Mouse (Mus musculus) CH12.LX (cell line): ENCODE data around the gene Vmn1r85. TPM values are rescaled to one million over a fixed set of nuclear protein-coding genes. Genes with fewer than 3 reads are reported as not detected.

Experiments used
- DNase-seq: peaks from one replicate; pipeline ENCODE4 v3.0.0-alpha.2; 2013; ENCODE audit errors: extremely low read depth
- H3K27ac ChIP-seq: 2 replicates; pipeline ENCODE4 v1.5.1; 2012; ENCODE audit warnings: low read depth, mild to moderate bottlenecking, control low read depth, moderate library complexity; ENCODE audit not compliant: insufficient read depth
- H3K27me3 ChIP-seq: replicated peaks from 2 replicates; pipeline ENCODE3; 2012; ENCODE audit warnings: inconsistent platforms
- H3K36me3 ChIP-seq, 2 experiments: replicated peaks in 1 of 2; 2 replicates each; pipeline versions ENCODE3 to v1.6.1; 2012; ENCODE audit warnings: inconsistent platforms in 1 of 2, low read length in 1 of 2, mild to moderate bottlenecking in 1 of 2, mixed read lengths in 1 of 2, moderate library complexity in 1 of 2; ENCODE audit not compliant: control insufficient read depth in 1 of 2, insufficient read depth in 1 of 2
- H3K4me1 ChIP-seq, 2 experiments: 2 replicates each; pipeline ENCODE4 v1.6.1; 2012; ENCODE audit warnings: inconsistent platforms in 1 of 2, moderate library complexity in 1 of 2; ENCODE audit not compliant: insufficient read depth in 2 of 2, control insufficient read depth in 1 of 2
- H3K4me2 ChIP-seq: 2 replicates; pipeline ENCODE4 v1.6.1; 2012; ENCODE audit warnings: low read depth, mild to moderate bottlenecking, control low read depth; ENCODE audit not compliant: poor library complexity, insufficient read depth, severe bottlenecking
- H3K4me3 ChIP-seq, 3 experiments: fragments of 150-350 bp in 1 of 3; sonication (generic) in 1 of 3; replicated peaks in 1 of 3; 2 replicates each; pipeline versions ENCODE3 to v1.5.1; 2011 to 2012; ENCODE audit warnings: low read depth in 2 of 3, low read length in 2 of 3, mild to moderate bottlenecking in 2 of 3, moderate library complexity in 2 of 3, control low read depth in 1 of 3, improper control_type of control experiment in 1 of 3, inconsistent platforms in 1 of 3, mixed read lengths in 1 of 3; ENCODE audit not compliant: poor library complexity in 1 of 3
- H3K79me2 ChIP-seq: replicated peaks from 2 replicates; pipeline ENCODE4 v1.6.1; 2012; ENCODE audit warnings: mild to moderate bottlenecking, moderate library complexity; ENCODE audit not compliant: control insufficient read depth, poor library complexity, insufficient read depth, severe bottlenecking; ENCODE audit errors: extremely low read depth
- H3K9ac ChIP-seq: 2 replicates; pipeline ENCODE4 v1.6.1; 2012; ENCODE audit warnings: low read depth, mild to moderate bottlenecking, control low read depth, moderate library complexity; ENCODE audit not compliant: insufficient read depth
- H3K9me3 ChIP-seq: replicated peaks from 2 replicates; pipeline ENCODE3; 2012; ENCODE audit warnings: low read length, inconsistent platforms, mixed read lengths
- BHLHE40 ChIP-seq: IDR thresholded peaks from 2 replicates; pipeline ENCODE4 v1.6.1; 2011; ENCODE audit warnings: mild to moderate bottlenecking, low read depth, low read length, improper control_type of control experiment
- CHD1 ChIP-seq: IDR thresholded peaks from 2 replicates; pipeline ENCODE4 v1.6.1; 2012; ENCODE audit warnings: low read depth, low read length, improper control_type of control experiment, inconsistent platforms
- CTCF ChIP-seq, 2 experiments: IDR thresholded peaks in 1 of 2; conservative IDR thresholded peaks in 1 of 2; 2 replicates each; pipeline ENCODE4 v1.5.1; 2011 to 2012; ENCODE audit warnings: low read depth in 2 of 2, low read length in 2 of 2, improper control_type of control experiment in 1 of 2, inconsistent platforms in 1 of 2, mild to moderate bottlenecking in 1 of 2, moderate library complexity in 1 of 2
- E2F4 ChIP-seq: IDR thresholded peaks from 2 replicates; pipeline ENCODE4 v1.6.1; 2011; ENCODE audit warnings: low read depth, low read length, improper control_type of control experiment; ENCODE audit not compliant: insufficient replicate concordance
- ELF1 ChIP-seq: IDR thresholded peaks from 2 replicates; pipeline ENCODE4 v1.6.1; 2014; ENCODE audit warnings: low read depth, mild to moderate bottlenecking, inconsistent platforms, low read length, improper control_type of control experiment
- ETS1 ChIP-seq: conservative IDR thresholded peaks from 2 replicates; pipeline ENCODE4 v1.6.1; 2012; ENCODE audit warnings: low read depth, mild to moderate bottlenecking, inconsistent platforms, low read length, improper control_type of control experiment, moderate library complexity
- GABPA ChIP-seq: IDR thresholded peaks from 2 replicates; pipeline ENCODE4 v1.6.1; 2012; ENCODE audit warnings: low read depth, low read length, improper control_type of control experiment, inconsistent platforms; ENCODE audit not compliant: insufficient replicate concordance
- IRF4 ChIP-seq: IDR thresholded peaks from 2 replicates; pipeline ENCODE4 v1.6.1; 2014; ENCODE audit warnings: low read depth, mild to moderate bottlenecking, inconsistent platforms, low read length, improper control_type of control experiment
- JUN ChIP-seq: IDR thresholded peaks from 2 replicates; pipeline ENCODE4 v1.6.1; 2011; ENCODE audit warnings: low read depth, mild to moderate bottlenecking, low read length, improper control_type of control experiment, moderate library complexity; ENCODE audit not compliant: insufficient read depth
- KAT2A ChIP-seq: IDR thresholded peaks from 2 replicates; pipeline ENCODE4 v1.6.1; 2012; ENCODE audit warnings: low read length, improper control_type of control experiment, inconsistent platforms; ENCODE audit not compliant: insufficient replicate concordance
- MAFK ChIP-seq: IDR thresholded peaks from 2 replicates; pipeline ENCODE4 v1.6.1; 2011; ENCODE audit warnings: low read length, improper control_type of control experiment; ENCODE audit not compliant: insufficient replicate concordance
- MAX ChIP-seq: IDR thresholded peaks from 2 replicates; pipeline ENCODE4 v1.6.1; 2011; ENCODE audit warnings: low read length, improper control_type of control experiment
- MAZ ChIP-seq: IDR thresholded peaks from 2 replicates; pipeline ENCODE4 v1.6.1; 2012; ENCODE audit warnings: low read depth, mild to moderate bottlenecking, inconsistent platforms, low read length, improper control_type of control experiment, moderate library complexity
- NRF1 ChIP-seq: IDR thresholded peaks from 2 replicates; pipeline ENCODE4 v1.6.1; 2014; ENCODE audit warnings: low read depth, mild to moderate bottlenecking, inconsistent platforms, low read length, improper control_type of control experiment, moderate library complexity
- POLR2A ChIP-seq: IDR thresholded peaks from 2 replicates; pipeline ENCODE4 v1.6.1; 2011; ENCODE audit warnings: low read depth, mild to moderate bottlenecking, improper control_type of control experiment, low read length
- RAD21 ChIP-seq: IDR thresholded peaks from 2 replicates; pipeline ENCODE4 v1.6.1; 2011; ENCODE audit warnings: low read depth, mild to moderate bottlenecking, low read length, improper control_type of control experiment, moderate library complexity
- RCOR1 ChIP-seq: conservative IDR thresholded peaks from 2 replicates; pipeline ENCODE4 v1.6.1; 2012; ENCODE audit warnings: low read depth, mild to moderate bottlenecking, inconsistent platforms, low read length, improper control_type of control experiment
- SMC3 ChIP-seq: IDR thresholded peaks from 2 replicates; pipeline ENCODE4 v1.6.1; 2011; ENCODE audit warnings: low read depth, low read length, improper control_type of control experiment
- TBP ChIP-seq: conservative IDR thresholded peaks from 2 replicates; pipeline ENCODE4 v1.6.1; 2011; ENCODE audit warnings: low read depth, low read length, improper control_type of control experiment
- TCF12 ChIP-seq: IDR thresholded peaks from 2 replicates; pipeline ENCODE4 v1.6.1; 2014; ENCODE audit warnings: low read depth, mild to moderate bottlenecking, inconsistent platforms, low read length, improper control_type of control experiment
- UBTF ChIP-seq: IDR thresholded peaks from 2 replicates; pipeline ENCODE4 v1.6.1; 2012; ENCODE audit warnings: low read depth, mild to moderate bottlenecking, inconsistent platforms, low read length, improper control_type of control experiment, moderate library complexity
- USF1 ChIP-seq: IDR thresholded peaks from 2 replicates; pipeline ENCODE4 v1.6.1; 2014; ENCODE audit warnings: low read depth, mild to moderate bottlenecking, inconsistent platforms, low read length, improper control_type of control experiment
- USF2 ChIP-seq: conservative IDR thresholded peaks from 2 replicates; pipeline ENCODE4 v1.6.1; 2011; ENCODE audit warnings: low read depth, low read length, improper control_type of control experiment
- ZC3H11A ChIP-seq: IDR thresholded peaks from 2 replicates; pipeline ENCODE4 v1.6.1; 2012; ENCODE audit warnings: low read depth, mild to moderate bottlenecking, inconsistent platforms, low read length, improper control_type of control experiment
- ZKSCAN1 ChIP-seq: IDR thresholded peaks from 2 replicates; pipeline ENCODE4 v1.6.1; 2012; ENCODE audit warnings: low read depth, inconsistent platforms, low read length, improper control_type of control experiment, borderline replicate concordance
- ZMIZ1 ChIP-seq: IDR thresholded peaks from 2 replicates; pipeline ENCODE4 v1.6.1; 2012; ENCODE audit warnings: low read depth, mild to moderate bottlenecking, inconsistent platforms, low read length, improper control_type of control experiment
- ZNF384 ChIP-seq: IDR thresholded peaks from 2 replicates; pipeline ENCODE4 v1.6.1; 2012; ENCODE audit warnings: low read depth, low read length, improper control_type of control experiment, inconsistent platforms
- dilution Hi-C: fragments of 300-500 bp; cut with MboI; formaldehyde crosslinking; loops from 2 replicates; pipeline ENCODE4 v1.14.3; 2020; ENCODE audit warnings: low sequenced_read_pairs; ENCODE audit not compliant: extremely low pct_unique_long_range_greater_than_20kb, extremely low pct_ligation_motif_present
- in situ Hi-C: fragments of 300-500 bp; cut with MboI; formaldehyde crosslinking; loops from 3 replicates; pipeline ENCODE4 v1.14.3; 2019; ENCODE audit warnings: low sequenced_read_pairs, low pct_ligation_motif_present, low pct_unique_long_range_greater_than_20kb, mixed read lengths
- polyA plus RNA-seq: library from polyadenylated mRNA; unstranded; fragments of >175 nt; gene quantifications from 2 replicates; pipeline ENCODE4 v1.2.1, GENCODE M21; 2012; ENCODE audit warnings: low read depth; ENCODE audit not compliant: insufficient read length
- total RNA-seq, 2 experiments: library from RNA; depleted of rRNA; stranded (reverse); fragments of 300-350 nt in 1 of 2; fragments of >200 nt in 1 of 2; gene quantifications; 2 replicates each; pipeline ENCODE4 v1.2.3; 2012 to 2014

The Vmn1r85 gene
- total and polyA plus RNA-seq, 3 experiments = not detected

DNA sequence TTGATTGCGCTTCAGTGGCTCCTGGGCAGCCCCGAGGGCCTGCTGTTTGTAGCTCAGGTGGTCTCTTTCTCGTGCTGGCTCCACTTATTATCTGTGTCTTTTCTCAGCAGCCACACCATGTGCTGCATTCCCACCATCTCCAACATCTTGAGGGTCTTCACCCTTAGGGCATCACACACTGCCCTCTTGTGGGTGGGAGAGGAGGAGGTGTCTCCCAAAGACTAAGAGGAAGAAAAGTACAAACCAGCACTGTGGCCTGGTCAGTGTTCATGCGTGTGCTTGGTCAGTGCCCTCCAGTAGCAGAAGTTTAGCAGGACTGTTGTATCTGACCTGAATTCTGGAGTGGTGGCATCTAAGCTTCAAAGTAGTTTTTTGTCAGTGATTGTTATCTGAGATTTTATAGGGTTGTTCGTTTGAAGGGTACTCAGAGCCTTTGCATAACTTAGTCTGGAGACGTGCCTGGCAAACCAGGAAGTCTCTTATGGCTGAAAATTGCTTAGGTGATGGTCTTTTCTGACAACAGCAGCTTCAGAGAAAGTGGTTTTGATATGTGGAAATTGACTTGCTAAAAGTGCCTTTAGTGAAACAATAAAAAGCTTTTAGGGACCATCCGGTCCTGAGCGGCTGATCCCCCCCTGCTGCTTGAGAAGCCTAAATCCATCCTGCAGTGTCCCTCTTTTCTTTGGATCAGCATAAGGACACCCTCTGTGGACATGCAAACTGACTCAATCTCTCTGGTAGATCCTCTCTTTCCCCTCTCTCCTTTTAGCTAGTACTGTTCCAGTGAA is 37.9 kb downstream of the Vmn1r85 start:
- DNase-seq = no peak
- no peaks in the 10 kb centered on the region for H3K79me2 ChIP-seq
- no peak overlapping the region for H3K4me3 ChIP-seq
- H3K4me1 ChIP-seq = peaks cover 0 to 10% of the 10 kb centered on the region in 2 experiments; a peak in 1 of 4 replicates
- H3K27me3 ChIP-seq = peaks cover 35% of the 10 kb centered on the region
- H3K36me3 ChIP-seq = no peaks in the 10 kb centered on the region
- dilution Hi-C loops (no loop called here), in situ Hi-C loops (loop anchor here (25.0 kb wide), 2 partner anchors 230 to 1255 kb away; partner anchors contain the start of genes Lig1 and Zswim9)
- H3K9me3 ChIP-seq = no peaks in the 10 kb centered on the region
- H3K9ac ChIP-seq = no peak overlapping the region
- H3K27ac ChIP-seq = no peak overlapping the region
- no peak overlapping the region for H3K4me2 ChIP-seq
- TF ChIP-seq RAD21 = peak; percentile 16
- TF ChIP-seq MAX = no peak
- TF ChIP-seq CTCF (conservative IDR thresholded peaks at IDR 0.05 in 1 of 2, IDR thresholded peaks at IDR 0.05 in 1 of 2; ENCODE audit: low read depth in 2 of 2, low read length in 2 of 2) = peak in 1 of 2 experiments; percentile 49; a peak in 2 of 4 replicates

DNA sequence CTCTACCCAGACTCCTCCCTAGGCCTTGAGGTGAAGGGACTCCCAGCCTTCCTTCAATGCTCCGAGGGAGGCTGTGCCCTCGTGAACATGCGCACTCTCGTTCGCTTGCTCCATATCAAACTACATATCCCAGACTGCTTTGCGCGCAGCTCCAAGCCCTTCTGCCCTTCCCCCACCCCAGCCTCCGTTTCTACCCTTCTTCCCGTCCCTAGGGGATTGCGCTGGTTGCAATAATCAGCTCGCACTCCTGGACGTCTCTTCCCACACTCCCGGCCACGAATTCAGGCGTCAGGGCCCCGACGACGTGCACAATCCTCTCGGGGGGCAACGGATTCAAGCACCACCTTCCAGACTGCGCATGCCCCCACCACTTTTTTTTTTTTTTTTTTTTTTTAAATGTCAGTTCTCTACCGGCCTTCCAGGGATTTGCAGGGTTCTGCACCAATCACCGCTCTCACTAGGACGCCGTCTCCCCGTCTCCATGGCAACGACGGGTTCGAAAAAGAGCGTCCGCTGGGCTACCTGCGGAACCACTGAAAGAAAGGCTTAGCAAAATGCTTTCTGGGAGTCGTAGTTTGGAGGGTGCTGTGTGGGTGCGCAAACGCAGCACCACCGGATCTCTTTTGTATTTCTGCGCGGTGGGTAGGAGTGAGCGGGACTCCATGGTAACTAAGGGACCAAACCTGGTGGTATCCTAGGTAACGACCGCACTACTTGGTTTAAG is 40.5 kb downstream of the Vmn1r85 start, which contains the start of gene Mzf1:
Gene Mzf1, minus strand, starts transcription at position 478 of the 724 bp plus-strand sequence.
- H3K9me3 ChIP-seq = no peaks in the 10 kb centered on the region
- peak within 1 kb of the TSS; percentile 4; the same call in 1 of the 2 replicates for H3K9ac ChIP-seq
- peak within 1 kb of the TSS; percentile 65 to 68 (median 66) for H3K4me3 ChIP-seq
- H3K79me2 ChIP-seq = no peaks in the 10 kb centered on the region
- dilution Hi-C loops = no loop called here
- H3K27me3 ChIP-seq = peaks cover 29% of the 10 kb centered on the region
- DNase-seq = peak; percentile 95
- H3K4me1 ChIP-seq = peaks cover 0 to 10% of the 10 kb centered on the region in 2 experiments; a peak in 1 of 4 replicates
- H3K27ac ChIP-seq = no peak within 1 kb of the TSS
- no peaks in the 10 kb centered on the region for H3K36me3 ChIP-seq
- peak within 1 kb of the TSS; percentile 93 for H3K4me2 ChIP-seq
- in situ Hi-C loops = loop anchor here (25.0 kb wide), 2 partner anchors 233 to 1258 kb away; partner anchors contain the start of genes Lig1 and Zswim9
- no peak for TF ChIP-seq CTCF (conservative IDR thresholded peaks at IDR 0.05 in 1 of 2, IDR thresholded peaks at IDR 0.05 in 1 of 2; ENCODE audit: low read depth in 2 of 2, low read length in 2 of 2)
- peak; percentile 86 for TF ChIP-seq NRF1
- peak; percentile 98 for TF ChIP-seq ZNF384
- 0 out of 2 replicates have a peak, but pooled peaks have one; percentile 17 for TF ChIP-seq MAZ
- peak; percentile 87; the same call in 1 of the 2 replicates for TF ChIP-seq KAT2A
- TF ChIP-seq SMC3 = no peak
- TF ChIP-seq ZC3H11A = no peak
- TF ChIP-seq UBTF = no peak
- no peak for TF ChIP-seq E2F4
- no peak for TF ChIP-seq CHD1
- TF ChIP-seq ZMIZ1 = no peak; the same call in 1 of the 2 replicates
- TF ChIP-seq TBP = peak; percentile 61; the same call in 1 of the 2 replicates
- TF ChIP-seq MAFK = no peak
- peak; percentile 81 for TF ChIP-seq MAX
- peak; percentile 51 for TF ChIP-seq TCF12
- no peak for TF ChIP-seq USF2
- no peak for TF ChIP-seq RCOR1
- TF ChIP-seq ELF1 = peak; percentile 61
- no peak for TF ChIP-seq RAD21
- TF ChIP-seq IRF4 = 0 out of 2 replicates have a peak, but pooled peaks have one; percentile 26
- TF ChIP-seq POLR2A = peak; percentile 59
- TF ChIP-seq ETS1 = 0 out of 2 replicates have a peak, but pooled peaks have one; percentile 15
- TF ChIP-seq JUN = no peak
- no peak; the same call in 1 of the 2 replicates for TF ChIP-seq ZKSCAN1
- TF ChIP-seq GABPA = no peak; the same call in 1 of the 2 replicates
- no peak for TF ChIP-seq BHLHE40
- no peak for TF ChIP-seq USF1
